Mouse (Mus musculus): Measurements from ENCODE around the gene Tmem232.

- TF ChIP-seq CTCF (IDR thresholded peaks at IDR 0.05; ENCODE audit: extremely low read depth, insufficient read depth, insufficient read length, insufficient replicate concordance) (no peak), POLR2A (IDR thresholded peaks at IDR 0.05; ENCODE audit: low read depth, low read length) (no peak)
These were observed 9.8 kb upstream of the Tmem232 start for GRCm38 (mm10) chr17:65550357-65550756.
